Mouse (Mus musculus): ENCODE data around the gene Pot1b. TPM values are rescaled to one million over a fixed set of nuclear protein-coding genes. Genes with fewer than 3 reads are reported as not detected.

The Pot1b gene
- polyA plus RNA-seq (2014; fragmentation: Illumina TruSeq; extraction: RNeasy Lipid Tissue Mini Kit (QIAGEN cat#74804); ENCODE audit: low read depth, low replicate concordance) = 16.7 TPM

GRCm38 (mm10) chr17:55711984-55712811 is at the start of gene Pot1b:
Gene Pot1b, minus strand, starts transcription at chr17:55712628.

GRCm38 (mm10) chr17:55749786-55750185 is 37.4 kb upstream of the Pot1b start, which contains the start of gene Adgre4:
Gene Adgre4, plus strand, starts transcription at chr17:55749984.

GRCm38 (mm10) chr17:55625092-55625491 is 87.3 kb downstream of the Pot1b start, which contains the start of gene Vmn2r118:
Gene Vmn2r118, minus strand, starts transcription at chr17:55625192.

Other genes starting within 250 kb of the Pot1b start
- 0.55 TPM for gene Vmn2r118, start 87.4 kb downstream of the Pot1b start, polyA plus RNA-seq (2014; fragmentation: Illumina TruSeq; extraction: RNeasy Lipid Tissue Mini Kit (QIAGEN cat#74804); ENCODE audit: low read depth, low replicate concordance)
- 0.07 TPM for gene Adgre4, start 37.4 kb upstream of the Pot1b start, polyA plus RNA-seq (2014; fragmentation: Illumina TruSeq; extraction: RNeasy Lipid Tissue Mini Kit (QIAGEN cat#74804); ENCODE audit: low read depth, low replicate concordance)
- gene Zfp119a, start 166.3 kb upstream of the Pot1b start, polyA plus RNA-seq (2014; fragmentation: Illumina TruSeq; extraction: RNeasy Lipid Tissue Mini Kit (QIAGEN cat#74804); ENCODE audit: low read depth, low replicate concordance) = 3.0 TPM
- 4.6 TPM for gene Zfp959, start 179.5 kb upstream of the Pot1b start, polyA plus RNA-seq (2014; fragmentation: Illumina TruSeq; extraction: RNeasy Lipid Tissue Mini Kit (QIAGEN cat#74804); ENCODE audit: low read depth, low replicate concordance)
- gene Zfp119b, start 236.9 kb upstream of the Pot1b start, polyA plus RNA-seq (2014; fragmentation: Illumina TruSeq; extraction: RNeasy Lipid Tissue Mini Kit (QIAGEN cat#74804); ENCODE audit: low read depth, low replicate concordance) = 5.8 TPM
- not detected for gene Ebi3, start 240.0 kb upstream of the Pot1b start, polyA plus RNA-seq (2014; fragmentation: Illumina TruSeq; extraction: RNeasy Lipid Tissue Mini Kit (QIAGEN cat#74804); ENCODE audit: low read depth, low replicate concordance)
- 1.1 TPM for gene Yju2, start 246.5 kb upstream of the Pot1b start, polyA plus RNA-seq (2014; fragmentation: Illumina TruSeq; extraction: RNeasy Lipid Tissue Mini Kit (QIAGEN cat#74804); ENCODE audit: low read depth, low replicate concordance)